Mouse (Mus musculus): ENCODE data around the gene Unc93a.
"Not testable (repeated sequence)": the region's sequence is repeated elsewhere in the genome, so short reads cannot be mapped to it uniquely, and the experiment has no call there.

DNA sequence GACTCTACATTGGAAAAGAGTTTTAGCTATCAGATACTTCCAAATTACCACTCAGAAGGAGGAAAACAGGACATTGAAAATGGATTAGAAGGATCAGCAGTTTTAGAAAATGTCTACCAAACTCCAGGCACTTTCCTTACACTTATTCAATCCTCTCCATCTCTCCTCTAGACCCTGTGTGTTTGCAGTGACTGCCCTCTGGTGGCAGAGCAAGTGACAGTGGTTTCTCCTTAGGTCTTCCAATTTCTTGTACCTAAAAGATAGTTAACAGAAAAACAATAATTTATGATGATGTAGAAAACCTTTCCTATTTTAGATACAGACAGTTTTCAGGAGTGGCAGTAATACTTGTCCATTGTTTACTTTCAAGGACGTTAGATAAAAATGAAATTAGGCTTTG, 44.0 kb upstream of the Unc93a start:
- not testable (repeated sequence) for TF ChIP-seq CTCF (IDR thresholded peaks at IDR 0.05; ENCODE audit: low read depth); EP300 (optimal IDR thresholded peaks at IDR 0.05)

All from stomach, postnatal 0 days (tissue).